Mouse (Mus musculus) C2C12 (cell line): ENCODE measurements around the gene Lenep. TPM values are rescaled to one million over a fixed set of nuclear protein-coding genes. Genes with fewer than 3 reads are reported as not detected.

Source experiments
- H3K27me3 ChIP-seq: one replicate; pipeline ENCODE4 v1.6.1; 2011; ENCODE audit not compliant: control insufficient read depth, insufficient read depth, insufficient read length
- H3K36me3 ChIP-seq: one replicate; pipeline ENCODE4 v1.6.1; 2011; ENCODE audit not compliant: control insufficient read depth, insufficient read depth
- H3K4me3 ChIP-seq: one replicate; pipeline ENCODE4 v1.5.1; 2011; ENCODE audit warnings: mild to moderate bottlenecking, control low read depth; ENCODE audit not compliant: poor library complexity, insufficient read depth, severe bottlenecking
- H3K79me2 ChIP-seq: one replicate; pipeline ENCODE4 v1.6.1; 2011; ENCODE audit not compliant: control insufficient read depth, insufficient read depth
- H3K79me3 ChIP-seq: one replicate; pipeline ENCODE4 v1.6.1; 2011; ENCODE audit warnings: low read depth, control low read depth
- H3ac ChIP-seq: one replicate; pipeline ENCODE3; 2011; ENCODE audit warnings: low read depth; ENCODE audit not compliant: control insufficient read depth, insufficient read length
- CEBPB ChIP-seq: IDR thresholded peaks from one replicate; pipeline ENCODE4 v1.6.1; 2011; ENCODE audit warnings: low read depth, mild to moderate bottlenecking, control low read depth, moderate library complexity
- CTCF ChIP-seq: IDR thresholded peaks from one replicate; pipeline ENCODE4 v1.5.1; 2011; ENCODE audit not compliant: control insufficient read depth, insufficient read depth, insufficient read length
- FOSL1 ChIP-seq: IDR thresholded peaks from one replicate; pipeline ENCODE4 v1.8.0; 2011; ENCODE audit warnings: mild to moderate bottlenecking, low read length; ENCODE audit not compliant: poor library complexity, insufficient read depth, severe bottlenecking
- MAX ChIP-seq: IDR thresholded peaks from one replicate; pipeline ENCODE4 v1.6.1; 2011; ENCODE audit warnings: mild to moderate bottlenecking, control low read depth
- MYOD1 ChIP-seq: IDR thresholded peaks from one replicate; pipeline ENCODE4 v1.6.1; 2011; ENCODE audit warnings: low read depth; ENCODE audit not compliant: control insufficient read depth, insufficient read length
- MYOG ChIP-seq: IDR thresholded peaks from one replicate; pipeline ENCODE4 v1.6.1; 2011; ENCODE audit not compliant: control insufficient read depth, insufficient read length; ENCODE audit errors: extremely low read depth
- USF1 ChIP-seq: IDR thresholded peaks from one replicate; pipeline ENCODE4 v1.6.1; 2011; ENCODE audit warnings: low read depth, mild to moderate bottlenecking, control low read depth, moderate library complexity
- polyA plus RNA-seq: library from polyadenylated mRNA; unstranded; fragments of >200 nt; fragmentation: generic; extraction: Trizol; gene quantifications from one replicate; pipeline ENCODE4 v1.2.1, GENCODE M21; 2012; ENCODE audit warnings: missing spikeins

Lenep gene
- polyA plus RNA-seq, 1 experiment = not detected

GRCm38 (mm10) chr3:89391663-89392511 is 10.7 kb downstream of the Lenep start:
- peaks cover 2% of the 10 kb centered on the region for H3K79me3 ChIP-seq
- H3ac ChIP-seq = peak overlapping the region; percentile 63

GRCm38 (mm10) chr3:89390699-89391662 is 11.6 kb downstream of the Lenep start:
- Histone ChIP-seq H3K27me3 (no peaks in the 10 kb centered on the region), H3K79me2 (peaks cover 60% of the 10 kb centered on the region)

More at GRCm38 (mm10) chr3:89391663-89392511, 10.7 kb downstream of the Lenep start:
- H3K79me2 ChIP-seq = peaks cover 60% of the 10 kb centered on the region
- H3K36me3 ChIP-seq = no peaks in the 10 kb centered on the region
- H3K27me3 ChIP-seq = no peaks in the 10 kb centered on the region
- peak; percentile 52 for TF ChIP-seq MAX
- no peak for TF ChIP-seq USF1
- peak overlapping the region; percentile 61 for H3K4me3 ChIP-seq

GRCm38 (mm10) chr3:89390111-89390515 is 12.5 kb downstream of the Lenep start:
- Histone ChIP-seq H3K79me3 (peaks cover 2% of the 10 kb centered on the region), H3K4me3 (no peak overlapping the region), H3ac (no peak overlapping the region), H3K79me2 (peaks cover 60% of the 10 kb centered on the region), H3K36me3 (no peaks in the 10 kb centered on the region), H3K27me3 (no peaks in the 10 kb centered on the region)
- TF ChIP-seq CTCF = no peak
- no peak for TF ChIP-seq MYOG
- TF ChIP-seq CEBPB = no peak
- TF ChIP-seq MYOD1 = no peak
- TF ChIP-seq MAX = no peak
- no peak for TF ChIP-seq FOSL1
- no peak for TF ChIP-seq USF1

More at GRCm38 (mm10) chr3:89390699-89391662, 11.6 kb downstream of the Lenep start:
- peak overlapping the region; percentile 25 for H3ac ChIP-seq
- no peaks in the 10 kb centered on the region for H3K36me3 ChIP-seq
- TF ChIP-seq MAX = no peak
- no peak for TF ChIP-seq MYOD1
- TF ChIP-seq USF1 = no peak
- no peak for TF ChIP-seq CEBPB
- no peak for TF ChIP-seq MYOG
- H3K4me3 ChIP-seq = peak overlapping the region; percentile 61
- peaks cover 2% of the 10 kb centered on the region for H3K79me3 ChIP-seq

DNA sequence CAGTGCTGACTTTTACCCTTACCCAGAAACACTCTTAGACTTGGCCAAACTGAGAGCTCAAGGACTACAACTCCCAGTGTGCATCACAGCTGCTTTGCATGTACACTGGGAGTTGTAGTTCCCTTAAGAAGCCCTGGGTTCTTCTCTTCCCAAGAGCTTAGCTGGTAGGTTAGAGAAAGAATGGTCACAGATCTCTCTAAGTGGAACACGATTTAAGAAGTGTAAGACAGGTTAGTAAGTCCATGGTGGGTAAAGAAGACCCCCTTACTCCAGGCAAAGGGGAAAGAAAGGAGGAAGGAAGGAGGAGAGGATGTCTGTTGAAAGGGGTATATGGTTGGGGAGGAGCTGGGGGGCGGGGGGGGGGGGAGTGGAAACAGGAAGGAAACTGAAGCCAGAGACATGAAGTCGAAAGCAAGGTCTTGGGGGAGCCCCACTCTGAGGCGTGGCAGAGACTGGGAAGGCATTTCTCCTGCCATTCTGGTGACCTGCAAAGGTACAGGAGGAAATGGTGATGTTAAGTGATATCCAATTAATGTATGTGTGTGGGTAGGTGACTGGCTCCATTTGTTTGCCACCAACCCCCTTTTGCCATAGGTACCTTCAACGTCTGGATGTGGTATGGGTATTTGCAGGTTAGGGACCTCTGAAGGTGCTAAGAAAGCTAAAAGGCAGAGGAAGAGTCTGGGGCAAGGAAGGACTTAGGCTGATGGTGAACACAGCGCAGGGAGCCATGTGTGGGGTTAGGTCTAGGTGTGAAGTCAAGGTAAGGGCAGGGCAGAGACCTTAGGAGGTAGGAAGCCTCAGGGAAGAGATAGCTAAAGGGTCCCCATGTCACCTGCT is 13.5 kb downstream of the Lenep start:
- peaks cover 66% of the 10 kb centered on the region for H3K79me2 ChIP-seq
- no peak overlapping the region for H3K4me3 ChIP-seq
- no peak overlapping the region for H3ac ChIP-seq
- H3K27me3 ChIP-seq = no peaks in the 10 kb centered on the region
- no peaks in the 10 kb centered on the region for H3K36me3 ChIP-seq
- TF ChIP-seq USF1 (no peak), MYOD1 (no peak), MAX (no peak), CTCF (no peak), CEBPB (no peak), MYOG (no peak), FOSL1 (no peak)
- peaks cover 4% of the 10 kb centered on the region for H3K79me3 ChIP-seq

DNA sequence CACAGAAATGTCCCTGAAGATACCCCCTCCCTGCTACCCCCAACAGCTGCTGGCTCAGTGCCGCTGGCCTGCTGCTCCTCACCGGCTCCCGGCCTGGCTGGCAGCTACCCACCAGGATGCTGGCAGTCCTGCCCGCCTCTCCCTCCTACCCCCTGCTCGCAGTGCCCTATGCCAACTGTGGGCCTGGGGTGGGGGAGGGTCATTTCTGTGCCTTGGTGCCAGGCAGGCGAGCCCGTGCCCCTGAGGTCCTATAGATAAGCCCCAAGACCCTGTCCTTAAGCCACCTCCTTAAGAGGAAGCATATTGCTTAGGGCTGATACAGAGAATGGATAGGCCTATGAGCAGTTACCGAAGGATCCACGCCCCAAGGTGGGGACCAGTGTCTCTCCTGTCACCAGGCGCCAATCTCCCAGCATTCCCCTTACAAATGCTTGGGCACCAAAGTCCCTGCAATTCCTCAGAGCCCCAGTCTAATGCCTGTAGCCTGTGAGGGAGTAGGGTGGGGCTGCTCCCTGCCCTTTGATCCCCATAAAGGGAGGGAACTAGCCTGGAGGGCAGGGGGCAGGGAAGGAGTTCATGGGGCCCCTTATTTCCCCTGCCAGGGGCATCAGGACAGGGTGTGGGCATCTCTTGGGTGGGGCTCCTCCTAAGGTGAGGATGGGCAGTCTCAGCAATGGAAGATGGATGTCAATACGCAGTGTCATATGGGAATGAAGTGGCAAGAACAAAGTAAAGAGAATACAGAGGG is 14.3 kb downstream of the Lenep start:
- Histone ChIP-seq H3K4me3 (no peak overlapping the region), H3K36me3 (no peaks in the 10 kb centered on the region), H3K79me3 (peaks cover 4% of the 10 kb centered on the region), H3K79me2 (peaks cover 74% of the 10 kb centered on the region), H3K27me3 (no peaks in the 10 kb centered on the region), H3ac (no peak overlapping the region)
- TF ChIP-seq MYOD1 (no peak), USF1 (no peak), FOSL1 (no peak), CEBPB (no peak), MAX (no peak), CTCF (no peak), MYOG (no peak)
